Mouse (Mus musculus) liver, embryonic 14.5 days (tissue): ENCODE measurements at regions not wholly inside any gene's neighbourhood (a gene's known extent, or its start where the extent isn't known, plus 50 kb on each side); places are given as distances from the start of the nearest gene placed in this dataset.

ENCODE experiments used
- CTCF ChIP-seq: IDR thresholded peaks from 2 replicates; pipeline ENCODE4 v1.5.1; 2016; ENCODE audit warnings: antibody characterized with exemption, low read depth, control low read depth
- EP300 ChIP-seq: IDR thresholded peaks from 2 replicates; pipeline ENCODE4 v1.6.1; 2016; ENCODE audit warnings: antibody characterized with exemption, low read depth

DNA sequence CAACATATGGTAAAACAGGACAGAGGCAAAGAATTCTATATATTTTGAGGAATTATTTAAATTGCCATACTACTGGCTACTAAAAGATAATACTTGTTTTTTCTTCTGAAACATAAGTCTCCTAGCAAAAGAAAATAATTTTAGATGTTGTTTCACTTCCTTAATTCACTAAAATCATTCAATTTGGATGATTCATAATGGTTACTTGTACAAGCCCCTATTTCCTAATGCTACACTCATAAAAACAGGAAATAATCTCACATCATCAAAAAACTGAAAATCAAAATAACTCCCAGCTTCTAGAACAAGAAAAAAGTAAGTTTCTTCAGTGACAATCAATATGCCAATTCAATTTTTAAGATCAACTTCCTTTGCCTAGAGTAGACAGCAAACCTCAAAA lies 951.6 kb upstream of the B3galt2 start:
- TF ChIP-seq EP300 (no peak), CTCF (no peak)
